Mouse (Mus musculus) gastrocnemius, postnatal 10 days (tissue): ENCODE data around the gene Pip4k2a. TPM values are rescaled to one million over a fixed set of nuclear protein-coding genes. Genes with fewer than 3 reads are reported as not detected.

Experiments
- DNase-seq: peaks from one replicate; pipeline ENCODE4 v3.0.0; 2021; ENCODE audit warnings: mixed read lengths
- total RNA-seq, 2 experiments: library from RNA; stranded (reverse); gene quantifications; 2 replicates each; pipeline ENCODE4 v1.2.3; 2021

Gene Pip4k2a
- total RNA-seq, 2 experiments from 2014 or later: 13.6 to 13.8 TPM

GRCm38 (mm10) chr2:18833024-18833590 lies 164.8 kb downstream of the Pip4k2a start:
- no peak for DNase-seq

- DNase-seq: no peak
Measured at GRCm38 (mm10) chr2:18831031-18831774, 166.7 kb downstream of the Pip4k2a start.

DNA sequence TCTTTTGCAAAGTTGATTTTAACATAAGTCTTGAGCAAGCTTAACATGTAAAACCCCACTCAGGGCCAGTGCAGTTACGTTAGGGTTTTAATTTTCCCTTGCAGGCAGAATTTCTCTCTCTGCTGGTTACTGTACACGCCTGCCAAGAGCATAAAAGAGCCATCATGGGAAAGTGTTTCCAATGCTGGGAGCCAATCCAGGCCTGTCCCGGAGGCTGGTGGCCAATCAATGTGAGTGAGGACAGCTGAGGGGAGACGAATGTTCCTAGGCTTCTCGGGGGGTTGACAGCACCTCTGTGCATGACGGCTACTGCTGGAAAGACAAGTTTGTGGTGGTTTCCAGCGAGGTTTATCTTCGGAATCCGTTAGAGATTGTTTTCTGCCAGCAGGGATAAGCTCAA lies 175.2 kb downstream of the Pip4k2a start:
- DNase-seq: peak; percentile 60

DNA sequence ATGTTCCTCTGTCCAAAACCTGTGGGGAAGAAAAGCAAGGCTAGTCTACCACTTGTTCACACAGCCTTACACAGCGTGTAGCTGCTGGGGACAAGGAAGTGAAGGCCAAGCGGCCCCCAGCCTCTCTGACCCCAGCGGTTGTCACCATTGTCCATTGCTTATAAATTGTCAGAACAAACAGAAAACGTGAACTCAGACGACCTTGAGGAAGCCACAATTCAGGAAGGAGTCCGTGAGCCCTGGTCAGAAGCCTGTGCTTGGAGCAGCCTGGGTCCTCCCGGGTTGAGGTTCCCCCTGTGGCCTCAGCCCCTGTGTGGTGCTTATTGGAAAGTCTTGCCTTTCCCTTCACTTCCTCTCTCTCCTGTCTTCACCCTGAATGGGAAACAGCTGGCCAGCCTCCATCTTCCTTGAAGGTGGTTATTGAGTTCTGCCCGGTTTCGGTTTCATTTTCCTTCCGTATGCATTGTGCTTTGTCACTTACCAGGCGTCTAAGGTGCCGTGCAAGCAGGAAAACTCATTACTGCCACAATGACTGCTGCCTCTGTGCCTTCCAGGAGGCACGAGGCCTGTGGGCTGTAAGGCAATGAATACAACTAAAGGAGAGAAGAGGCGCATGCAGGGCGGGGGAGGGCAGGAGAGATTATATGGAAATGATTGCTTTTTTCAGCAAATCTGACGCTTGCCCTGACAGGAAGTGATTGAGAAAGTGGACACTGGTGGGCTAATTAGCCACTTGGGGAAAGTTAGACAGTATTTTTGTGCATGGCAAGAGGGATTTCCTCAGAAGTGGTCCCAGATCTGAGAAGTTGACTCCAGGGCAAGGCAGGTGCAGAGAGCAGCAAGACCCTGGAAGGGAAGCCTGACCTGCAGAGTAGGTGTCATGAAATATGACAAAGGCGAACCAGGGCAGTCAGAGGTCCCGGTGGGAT lies 176.2 kb downstream of the Pip4k2a start:
- DNase-seq: peak; percentile 36

- no peak for DNase-seq
Measured at GRCm38 (mm10) chr2:18819520-18819919, 178.4 kb downstream of the Pip4k2a start.

DNA sequence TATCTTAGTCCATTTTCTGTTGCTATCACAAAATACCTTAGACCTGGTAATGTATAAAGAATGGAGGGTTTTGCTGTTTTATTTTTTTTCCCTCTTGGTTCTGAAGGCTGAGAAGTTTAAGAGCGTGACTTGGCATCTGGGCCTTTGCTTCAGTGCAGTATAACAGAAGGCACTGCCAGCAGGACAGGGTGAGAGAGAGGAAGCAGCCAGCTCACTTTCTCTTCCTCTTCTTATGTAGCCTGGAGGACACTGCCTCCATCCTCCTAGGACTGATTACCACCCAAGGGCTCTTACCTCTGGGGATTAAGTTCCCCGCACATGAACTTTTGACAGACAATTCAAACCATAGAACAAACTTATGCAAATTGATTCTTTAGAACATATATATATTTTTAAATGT lies 181.9 kb downstream of the Pip4k2a start:
- DNase-seq: no peak

DNA sequence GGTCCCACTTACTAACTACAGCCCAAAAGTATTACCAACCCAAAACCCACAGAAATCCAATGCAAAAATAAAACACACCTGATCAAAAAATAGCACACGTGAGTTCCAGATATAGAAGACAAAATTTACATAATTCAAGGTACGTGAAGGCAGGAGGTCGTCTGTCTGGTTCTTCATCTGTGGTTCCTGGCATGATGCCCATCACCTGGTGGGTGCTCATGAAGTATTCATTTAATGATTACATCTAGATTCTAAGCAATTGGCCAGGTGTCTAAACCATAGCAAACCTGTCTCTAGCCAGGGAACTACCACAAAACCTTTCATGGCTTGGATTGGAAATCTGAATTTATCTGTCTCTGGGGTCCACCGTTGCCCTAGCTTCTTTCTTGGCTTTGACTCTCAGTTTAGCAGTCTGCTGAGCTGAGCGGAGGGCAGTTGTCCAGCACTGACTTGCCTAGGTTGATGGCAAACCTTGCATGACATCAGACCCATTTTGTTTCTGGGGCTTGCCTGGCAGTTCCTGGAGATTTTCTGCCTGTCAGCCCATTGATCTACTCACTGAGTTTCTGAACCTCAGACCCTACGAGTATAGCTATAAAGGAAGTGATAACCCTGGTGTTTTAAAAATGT lies 182.5 kb downstream of the Pip4k2a start:
- no peak for DNase-seq

- no peak for DNase-seq
Measured at GRCm38 (mm10) chr2:18814447-18814804, 183.5 kb downstream of the Pip4k2a start.

DNA sequence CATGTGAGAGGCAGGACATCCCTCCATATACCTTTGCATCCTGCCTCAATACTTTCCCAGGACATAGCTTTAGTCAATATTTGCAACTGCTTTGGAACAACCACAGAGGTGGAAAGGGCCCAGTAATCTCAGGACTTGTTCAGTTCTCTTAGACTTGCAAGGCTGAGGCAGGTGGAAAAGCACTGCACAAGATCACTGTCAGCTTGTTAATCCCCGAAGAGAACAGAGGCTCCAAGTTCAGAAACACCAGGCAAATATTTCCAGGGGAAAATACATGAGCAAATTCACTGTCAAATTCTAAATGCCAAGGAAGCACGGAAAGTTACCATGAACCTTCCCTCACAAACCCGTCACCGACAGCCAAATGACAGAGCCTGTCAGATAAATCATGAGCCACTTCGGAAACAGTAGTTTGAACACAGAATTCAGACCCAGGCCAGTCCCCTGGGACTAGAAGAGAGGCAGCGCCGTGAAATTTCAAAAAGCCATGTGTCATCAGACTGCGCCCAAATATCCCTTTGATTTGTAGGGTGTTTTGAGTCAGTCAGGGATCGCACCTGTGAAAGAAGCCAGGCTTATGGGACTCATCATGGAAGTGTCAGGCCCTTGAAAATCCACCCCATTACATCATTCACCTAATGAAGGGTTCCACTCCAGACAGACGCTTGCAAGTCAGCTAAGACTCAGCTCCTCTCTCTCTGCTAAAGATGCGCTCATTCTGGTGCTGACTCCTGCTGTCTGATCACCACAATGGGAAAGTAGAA lies 184.1 kb downstream of the Pip4k2a start:
- no peak for DNase-seq

DNA sequence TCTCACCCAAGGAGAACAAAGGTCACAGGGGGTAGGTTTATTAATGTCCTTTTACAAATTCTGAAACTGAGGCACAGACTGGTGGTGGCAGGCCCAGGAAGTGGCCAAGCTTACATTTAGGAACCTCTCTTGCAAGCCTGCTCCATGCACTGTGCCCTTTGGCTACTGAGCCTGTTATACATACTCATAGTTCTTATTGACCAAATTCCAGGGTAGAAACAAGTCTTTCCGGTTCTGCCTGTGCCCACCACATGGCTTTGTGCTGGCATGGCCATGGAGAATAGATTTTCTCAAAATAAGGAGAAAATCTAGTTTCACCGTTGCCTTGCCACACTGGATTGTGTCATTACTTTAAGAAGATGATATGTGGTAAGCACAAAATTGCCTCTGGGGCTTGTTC lies 190.0 kb downstream of the Pip4k2a start:
- DNase-seq: no peak

- DNase-seq: no peak
Measured at GRCm38 (mm10) chr2:18801281-18801862, 196.6 kb downstream of the Pip4k2a start.

- no peak for DNase-seq
Measured at GRCm38 (mm10) chr2:18800646-18801251, 197.2 kb downstream of the Pip4k2a start.

- peak; percentile 34 for DNase-seq
Measured at GRCm38 (mm10) chr2:18799966-18800645, 197.8 kb downstream of the Pip4k2a start.

- DNase-seq: no peak
Measured at GRCm38 (mm10) chr2:18799265-18799965, 198.5 kb downstream of the Pip4k2a start.

- no peak for DNase-seq
Measured at GRCm38 (mm10) chr2:18797776-18798175, 200.2 kb downstream of the Pip4k2a start.

DNA sequence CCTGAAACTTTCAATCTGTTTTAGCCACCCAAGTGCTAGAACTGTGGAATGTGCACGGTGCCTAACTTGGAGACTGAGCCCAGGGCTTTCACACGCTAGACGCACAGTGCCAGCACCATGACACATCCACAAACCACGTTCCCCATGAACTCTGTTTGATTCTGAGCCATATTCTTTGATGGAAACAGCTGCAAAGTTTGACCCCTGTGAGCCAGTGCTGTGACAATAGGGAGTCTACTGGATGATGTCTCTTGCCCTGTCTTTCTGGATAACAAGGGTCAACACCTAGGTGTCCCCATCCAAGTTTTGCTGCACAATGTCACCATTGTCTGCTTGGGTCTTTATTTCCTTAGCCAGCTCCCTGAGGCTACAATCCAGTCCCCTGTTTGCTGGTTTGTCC lies 203.7 kb downstream of the Pip4k2a start:
- no peak for DNase-seq
